Mouse (Mus musculus): ENCODE results near the gene Thrap3.

DNA sequence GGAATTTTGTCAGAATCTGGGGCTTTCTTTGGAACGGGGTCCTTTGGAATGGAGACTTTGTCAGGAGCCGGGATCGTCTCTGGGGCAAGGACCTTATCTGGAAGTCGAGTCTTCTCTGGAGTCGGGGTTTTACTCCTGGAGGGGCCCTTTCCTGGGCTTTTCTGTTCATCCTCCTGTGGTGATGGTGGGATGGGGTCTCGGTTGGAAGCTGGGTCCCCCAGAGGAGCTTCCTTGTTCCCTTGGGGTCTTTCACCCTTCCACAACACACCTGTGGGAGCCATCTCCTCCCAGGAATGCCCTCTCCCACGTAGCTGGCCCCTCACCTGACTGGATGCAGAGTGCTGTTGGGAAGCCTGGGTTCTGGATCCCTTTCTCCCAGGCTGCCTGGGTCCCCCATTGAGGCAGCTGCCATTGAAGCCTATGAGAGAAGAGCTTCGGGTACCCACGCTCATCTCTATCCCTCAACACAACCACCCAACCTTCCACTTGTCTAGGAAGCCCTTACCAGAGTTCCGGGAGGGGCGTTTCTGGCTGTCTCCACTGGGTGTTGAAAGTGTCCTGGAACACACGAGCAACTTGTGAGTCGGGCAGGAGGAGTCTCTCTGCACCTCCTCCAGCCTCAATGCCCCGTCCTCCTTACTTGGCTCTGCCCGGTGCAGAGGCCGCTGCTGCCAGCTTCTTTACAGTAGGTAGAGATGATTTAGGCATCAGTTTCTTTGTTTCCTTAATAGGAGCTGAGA, 50.7 kb downstream of the Thrap3 start:
- TF ChIP-seq REST (IDR thresholded peaks at IDR 0.05; ENCODE audit: insufficient read depth, insufficient read length) (no peak), POLR2AphosphoS2 (IDR thresholded peaks at IDR 0.05; ENCODE audit: insufficient read length, low read depth) (no peak), E2F4 (IDR thresholded peaks at IDR 0.05; ENCODE audit: insufficient read depth) (no peak), POLR2A (IDR thresholded peaks at IDR 0.05; ENCODE audit: insufficient read length, low read depth) (no peak), MYOD1 (IDR thresholded peaks at IDR 0.05; ENCODE audit: control insufficient read depth in 1 of 3, insufficient read length in 2 of 3, low read depth in 2 of 3) (no peak), MYOG (IDR thresholded peaks at IDR 0.05; ENCODE audit: control insufficient read depth in 1 of 3, insufficient read depth in 1 of 3, insufficient read length in 2 of 3, low read depth in 2 of 3) (no peak), MAX (IDR thresholded peaks at IDR 0.05; ENCODE audit: low read depth) (no peak), TCF12 (IDR thresholded peaks at IDR 0.05; ENCODE audit: insufficient read depth, poor library complexity, severe bottlenecking) (no peak)
